Mouse (Mus musculus) neural tube, embryonic 14.5 days (tissue): ENCODE measurements around the gene 1700034J05Rik. TPM values are rescaled to one million over a fixed set of nuclear protein-coding genes. Genes with fewer than 3 reads are reported as not detected.

Experiments used
- ATAC-seq: fragments of 200-750 bp; cut with Nextera tagmentation; 2 replicates; pipeline ENCODE4 v1.8.0; 2017; ENCODE audit warnings: low read depth, mild to moderate bottlenecking, moderate TSS enrichment, moderate library complexity
- H3K27ac ChIP-seq: fragments of 300-500 bp; sonication (generic); 2 replicates; pipeline ENCODE4 v1.5.1; 2014; ENCODE audit warnings: low read depth, mild to moderate bottlenecking, control low read depth, low read length, moderate library complexity, mixed read lengths
- H3K27me3 ChIP-seq: fragments of 300-500 bp; sonication (generic); 2 replicates; pipeline ENCODE4 v1.6.1; 2014; ENCODE audit warnings: low read length; ENCODE audit not compliant: control insufficient read depth, insufficient read depth
- H3K36me3 ChIP-seq: fragments of 300-500 bp; sonication (generic); 2 replicates; pipeline ENCODE4 v1.6.1; 2014; ENCODE audit warnings: low read length, mixed read lengths; ENCODE audit not compliant: control insufficient read depth, insufficient read depth
- H3K4me1 ChIP-seq: fragments of 300-500 bp; sonication (generic); 2 replicates; pipeline ENCODE4 v1.6.1; 2014; ENCODE audit warnings: low read length; ENCODE audit not compliant: control insufficient read depth, insufficient read depth
- H3K4me2 ChIP-seq: fragments of 300-500 bp; sonication (generic); 2 replicates; pipeline ENCODE4 v1.6.1; 2014; ENCODE audit warnings: mild to moderate bottlenecking, low read depth, low read length, control low read depth
- H3K4me3 ChIP-seq: fragments of 300-500 bp; sonication (generic); 2 replicates; pipeline ENCODE4 v1.5.1; 2014; ENCODE audit warnings: low read depth, low read length, control low read depth, mixed read lengths
- H3K9ac ChIP-seq: fragments of 300-500 bp; sonication (generic); replicated peaks from 2 replicates; pipeline ENCODE4 v1.6.1; 2014; ENCODE audit warnings: low read depth, mild to moderate bottlenecking, control low read depth, low read length, mixed read lengths
- H3K9me3 ChIP-seq: fragments of 300-500 bp; sonication (generic); 2 replicates; pipeline ENCODE4 v1.6.1; 2016; ENCODE audit warnings: low read length; ENCODE audit not compliant: control insufficient read depth
- WGBS: fragments of 180-500 bp; shearing (Covaris S2); extraction: QIAGEN DNeasy Blood & Tissue Kit; methylation state at CpG from one replicate; pipeline ENCODE4 v1.1.7; 2014; 5-methylcytosine and 5-hydroxymethylcytosine counted together
- polyA plus RNA-seq: library from polyadenylated mRNA; unstranded; fragments of >200 nt; fragmentation: Nextera tagmentation; extraction: Ambion mirVana; gene quantifications from 2 replicates; pipeline ENCODE4 v1.2.1, GENCODE M21; 2014

Gene 1700034J05Rik
- polyA plus RNA-seq, 1 experiment from 2014 or later = 0.12 TPM

DNA sequence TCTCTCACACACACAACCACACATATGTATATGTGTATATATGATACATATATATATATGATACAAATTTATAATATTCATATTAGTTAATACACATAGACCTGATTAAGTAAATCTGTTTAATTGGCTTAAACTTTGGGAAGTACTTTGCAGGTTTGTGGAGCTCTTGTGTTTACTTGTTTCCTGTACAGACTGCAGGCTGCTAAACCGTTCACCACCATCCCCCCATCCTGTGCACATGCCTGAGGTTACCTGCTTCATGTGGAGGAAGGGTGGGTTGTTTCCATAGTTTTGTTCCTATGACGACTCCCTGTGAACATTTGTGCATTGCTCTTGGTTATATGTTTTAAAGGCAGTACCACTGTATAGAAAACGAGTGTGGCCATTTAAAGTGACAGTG is 17.1 kb upstream of the 1700034J05Rik start:
- no peak overlapping the region for H3K4me3 ChIP-seq
- WGBS = 68% methylated on average over 3 of the region's 3 CpGs
- no peaks in the 10 kb centered on the region for H3K27me3 ChIP-seq
- ATAC-seq = no peak
- no peaks in the 10 kb centered on the region for H3K36me3 ChIP-seq
- H3K4me1 ChIP-seq = no peaks in the 10 kb centered on the region
- no peak overlapping the region for H3K9ac ChIP-seq
- H3K4me2 ChIP-seq = no peak overlapping the region
- no peaks in the 10 kb centered on the region for H3K9me3 ChIP-seq
- no peak overlapping the region for H3K27ac ChIP-seq

DNA sequence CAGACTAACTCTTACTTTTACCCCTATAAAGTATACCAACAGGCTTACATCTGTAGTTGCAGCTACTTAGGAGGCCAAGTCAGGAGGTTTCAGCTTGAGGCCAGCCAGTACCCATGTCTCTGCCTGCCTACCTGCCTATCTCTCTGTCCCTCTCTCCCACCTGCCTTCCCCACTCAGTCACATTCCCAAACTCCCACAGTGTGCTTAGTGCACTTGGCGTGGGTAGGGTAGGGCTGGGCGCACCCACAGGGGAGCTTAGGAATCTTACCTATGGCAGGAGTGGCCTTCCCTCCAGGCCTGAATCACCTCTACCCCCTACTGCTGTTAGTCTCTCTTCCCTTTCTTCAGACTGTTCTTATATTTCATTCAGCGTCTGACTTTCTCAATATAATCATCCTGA is 16.6 kb upstream of the 1700034J05Rik start:
- 73% methylated on average over 3 of the region's 3 CpGs for WGBS
- H3K4me1 ChIP-seq = no peaks in the 10 kb centered on the region
- H3K36me3 ChIP-seq = no peaks in the 10 kb centered on the region
- H3K4me3 ChIP-seq = no peak overlapping the region
- no peak overlapping the region for H3K27ac ChIP-seq
- H3K9me3 ChIP-seq = no peaks in the 10 kb centered on the region
- H3K4me2 ChIP-seq = no peak overlapping the region
- ATAC-seq = no peak
- no peaks in the 10 kb centered on the region for H3K27me3 ChIP-seq
- no peak overlapping the region for H3K9ac ChIP-seq

DNA sequence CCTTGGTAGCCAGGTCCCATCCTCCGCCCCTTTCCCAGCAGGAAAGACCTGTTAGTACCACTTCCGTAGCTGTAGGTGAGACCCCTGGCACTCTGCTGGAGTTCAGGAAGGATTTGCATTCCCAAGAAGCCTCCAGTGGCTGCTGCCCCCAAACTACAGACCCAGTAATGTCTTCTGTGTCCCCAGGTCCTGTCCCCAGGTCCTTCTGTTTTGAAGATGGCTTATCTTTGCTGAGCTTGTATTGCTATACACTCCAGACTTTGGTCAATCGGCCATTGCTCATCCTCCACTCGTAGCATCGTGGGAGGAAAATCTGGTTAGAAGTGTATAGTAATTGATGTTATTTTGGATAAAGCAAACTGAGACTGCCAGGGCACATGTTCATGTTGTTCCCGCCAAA is 13.6 kb upstream of the 1700034J05Rik start:
- H3K27ac ChIP-seq = no peak overlapping the region
- H3K4me3 ChIP-seq = no peak overlapping the region
- H3K9ac ChIP-seq = no peak overlapping the region
- WGBS = 76% methylated on average over 6 of the region's 6 CpGs
- H3K9me3 ChIP-seq = no peaks in the 10 kb centered on the region
- H3K36me3 ChIP-seq = no peaks in the 10 kb centered on the region
- no peak overlapping the region for H3K4me2 ChIP-seq
- ATAC-seq = no peak
- no peaks in the 10 kb centered on the region for H3K4me1 ChIP-seq
- no peaks in the 10 kb centered on the region for H3K27me3 ChIP-seq

DNA sequence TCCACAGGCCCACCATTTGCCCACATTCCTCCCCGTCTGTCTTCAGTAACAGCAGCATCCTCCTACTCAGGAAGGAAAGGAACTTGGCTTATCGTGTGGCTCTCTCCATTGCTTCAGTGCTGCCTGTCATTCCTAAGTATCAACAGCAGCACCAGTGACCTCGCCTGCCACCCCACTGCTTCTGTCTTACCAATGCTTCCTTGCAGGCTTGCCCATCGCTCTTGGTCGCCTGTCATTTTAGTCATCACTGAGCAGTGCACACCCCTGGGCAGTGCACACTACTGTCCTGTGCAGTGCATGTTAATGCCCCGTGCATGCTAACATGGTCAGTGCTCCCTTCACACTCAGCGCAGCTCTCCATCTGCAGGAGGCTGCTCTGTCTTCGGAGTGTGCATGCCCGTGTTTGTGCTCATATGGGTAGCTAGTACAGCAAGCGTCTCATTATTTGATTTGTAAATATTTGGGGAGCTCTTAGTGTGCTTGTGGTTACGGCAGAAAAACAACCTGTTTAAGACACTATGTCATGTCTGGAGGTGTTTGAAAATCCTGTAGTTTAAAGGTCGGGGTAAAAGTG is 12.3 kb upstream of the 1700034J05Rik start:
- Histone ChIP-seq H3K4me3 (no peak overlapping the region), H3K9me3 (no peaks in the 10 kb centered on the region), H3K27me3 (no peaks in the 10 kb centered on the region), H3K4me2 (no peak overlapping the region), H3K9ac (no peak overlapping the region), H3K36me3 (no peaks in the 10 kb centered on the region), H3K27ac (no peak overlapping the region), H3K4me1 (no peaks in the 10 kb centered on the region)
- WGBS = 80% methylated on average over 12 of the region's 12 CpGs
- ATAC-seq = no peak

DNA sequence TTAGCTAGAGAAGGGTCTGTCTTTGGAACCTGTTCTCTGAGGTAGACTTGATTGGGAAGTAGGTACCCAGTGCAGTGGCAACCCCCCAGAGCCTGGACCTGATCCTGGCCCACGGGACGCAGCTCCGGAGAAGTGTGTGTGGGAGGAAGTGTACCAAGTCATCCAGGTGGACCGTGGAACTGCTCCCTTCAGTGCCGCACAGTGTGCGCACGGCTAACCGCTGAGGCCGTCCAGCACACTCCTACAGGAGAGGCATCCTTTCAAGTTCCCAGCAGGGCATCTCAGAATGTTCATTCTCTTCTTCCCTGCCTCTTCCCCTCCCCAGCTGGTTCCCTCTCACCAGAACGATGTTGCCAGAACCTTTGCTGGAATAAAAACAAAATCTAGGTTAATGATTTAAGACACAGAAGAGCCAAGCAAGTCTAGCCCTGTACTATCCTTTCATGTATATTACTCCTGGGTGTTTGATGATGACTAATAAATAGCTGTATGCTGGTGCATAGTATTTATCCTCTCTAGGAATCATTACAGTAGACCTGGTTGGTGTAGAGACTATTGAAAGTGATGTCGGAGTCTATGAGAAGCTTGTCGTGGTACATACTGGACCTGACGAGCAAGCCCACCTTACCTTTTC is 11.0 kb upstream of the 1700034J05Rik start:
- Histone ChIP-seq H3K36me3 (no peaks in the 10 kb centered on the region), H3K4me3 (no peak overlapping the region), H3K9ac (no peak overlapping the region), H3K9me3 (no peaks in the 10 kb centered on the region), H3K4me1 (no peaks in the 10 kb centered on the region), H3K27ac (no peak overlapping the region), H3K27me3 (no peaks in the 10 kb centered on the region), H3K4me2 (no peak overlapping the region)
- ATAC-seq = no peak
- WGBS = 71% methylated on average over 13 of the region's 13 CpGs

DNA sequence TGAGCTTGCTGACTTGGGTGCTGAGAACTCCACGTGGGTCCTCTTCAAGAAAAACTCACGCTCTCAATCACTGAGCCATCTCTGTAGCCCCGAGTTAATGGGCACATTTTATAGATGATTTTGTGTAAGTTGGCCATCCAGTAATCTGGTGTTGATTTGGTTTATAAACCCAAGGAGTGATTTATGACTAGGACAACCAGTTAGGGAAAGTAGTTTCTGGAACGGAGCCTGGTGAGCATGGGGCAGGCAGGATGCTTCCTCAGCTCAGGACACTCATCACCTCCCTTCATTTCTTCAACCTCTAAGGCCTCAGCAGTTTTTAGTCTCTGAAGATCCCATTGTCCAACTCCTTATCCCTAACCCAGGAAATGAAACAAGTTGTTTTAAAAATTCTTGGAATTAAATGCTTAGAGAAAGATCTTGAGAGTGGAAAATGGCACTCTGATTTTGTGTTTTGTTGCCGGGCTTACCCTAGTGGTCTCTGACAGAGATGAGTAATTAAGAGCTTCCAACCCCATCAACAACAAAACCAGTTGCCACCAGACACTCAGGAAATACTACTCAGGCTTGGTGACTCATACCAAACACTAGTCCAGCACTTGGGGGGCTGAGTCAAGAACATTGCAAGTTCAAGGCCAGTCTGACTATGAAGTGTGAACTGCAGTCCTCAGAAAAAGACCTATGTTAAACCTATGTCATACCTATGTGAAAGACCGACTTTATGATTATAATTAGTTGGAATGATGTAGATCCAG is 9.4 kb upstream of the 1700034J05Rik start:
- Histone ChIP-seq H3K27ac (no peak overlapping the region), H3K9me3 (no peaks in the 10 kb centered on the region), H3K4me3 (no peak overlapping the region), H3K4me1 (no peaks in the 10 kb centered on the region), H3K4me2 (no peak overlapping the region), H3K36me3 (no peaks in the 10 kb centered on the region), H3K9ac (no peak overlapping the region), H3K27me3 (no peaks in the 10 kb centered on the region)
- ATAC-seq = no peak
- WGBS = 89% methylated on average over 6 of the region's 6 CpGs

DNA sequence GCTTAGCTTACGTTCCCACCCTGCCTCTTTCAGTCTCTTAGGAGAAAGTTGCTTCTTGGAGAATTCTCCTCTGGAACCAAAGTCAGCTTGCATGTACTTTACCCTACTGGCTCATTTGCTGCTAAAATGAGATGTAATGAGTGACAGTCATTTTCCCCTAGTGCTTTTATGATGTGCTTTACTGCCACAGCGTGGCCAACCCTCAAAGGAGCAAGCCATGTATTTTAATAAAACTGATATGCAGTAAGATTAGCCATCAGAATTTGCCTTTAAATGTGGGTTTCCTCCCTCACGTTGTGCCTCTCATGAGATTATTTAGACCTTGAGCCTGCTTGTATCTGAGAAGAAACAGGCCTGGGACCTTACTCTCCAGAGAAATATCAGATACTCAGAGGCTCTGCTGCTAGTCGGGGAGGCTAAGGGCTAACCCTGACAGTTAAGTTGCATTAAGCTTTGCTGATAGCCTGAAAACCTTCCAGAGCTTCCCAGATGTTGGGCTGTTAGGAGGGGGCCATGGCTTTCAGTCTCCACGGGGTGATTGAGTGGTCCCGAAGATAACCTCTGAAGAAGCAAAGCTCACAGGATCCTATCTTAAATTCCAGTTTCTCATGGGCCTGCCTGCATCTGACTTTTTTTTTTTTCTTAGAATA is 7.7 kb upstream of the 1700034J05Rik start:
- Histone ChIP-seq H3K36me3 (no peaks in the 10 kb centered on the region), H3K4me3 (no peak overlapping the region), H3K9me3 (no peaks in the 10 kb centered on the region), H3K9ac (no peak overlapping the region), H3K4me1 (no peaks in the 10 kb centered on the region), H3K4me2 (no peak overlapping the region), H3K27me3 (no peaks in the 10 kb centered on the region), H3K27ac (no peak overlapping the region)
- 72% methylated on average over 6 of the region's 6 CpGs for WGBS
- no peak for ATAC-seq

DNA sequence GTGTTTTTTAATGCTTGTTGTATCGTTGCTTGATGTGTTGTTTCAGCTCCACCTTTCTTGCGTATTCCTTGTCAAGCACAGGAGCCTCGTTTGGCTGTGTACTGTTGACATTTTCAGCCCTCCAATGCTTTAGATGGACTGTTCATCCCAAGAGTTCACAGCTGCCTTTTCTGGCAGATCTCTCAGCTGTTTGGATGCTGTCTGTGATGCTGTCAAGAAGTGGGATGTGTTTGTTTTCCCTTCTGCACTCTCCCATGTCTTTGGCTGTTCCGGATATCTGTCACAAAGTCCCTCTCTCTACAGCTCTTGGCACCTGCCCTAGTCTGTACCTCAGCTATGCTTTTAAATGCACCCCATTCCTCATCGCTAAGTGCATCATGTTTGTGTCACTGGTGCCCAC is 6.7 kb upstream of the 1700034J05Rik start:
- no peak overlapping the region for H3K4me2 ChIP-seq
- 89% methylated on average over 5 of the region's 5 CpGs for WGBS
- H3K4me3 ChIP-seq = no peak overlapping the region
- no peak for ATAC-seq
- no peak overlapping the region for H3K9ac ChIP-seq
- no peak overlapping the region for H3K27ac ChIP-seq
- no peaks in the 10 kb centered on the region for H3K36me3 ChIP-seq
- no peaks in the 10 kb centered on the region for H3K4me1 ChIP-seq
- no peaks in the 10 kb centered on the region for H3K27me3 ChIP-seq
- no peaks in the 10 kb centered on the region for H3K9me3 ChIP-seq
